Mouse (Mus musculus) urinary bladder, postnatal 25 days (tissue): ENCODE results near the gene 2200002D01Rik.
A peak's percentile ranks its signal among the peaks of the same experiment; 100 is the strongest.

Source experiments
- DNase-seq: peaks from one replicate; pipeline ENCODE4 v3.0.0; 2022; ENCODE audit warnings: low spot score

Gene 2200002D01Rik

GRCm38 (mm10) chr7:29279261-29279660, 31.0 kb upstream of the 2200002D01Rik start:
- no peak for DNase-seq

GRCm38 (mm10) chr7:29277510-29277909, 29.2 kb upstream of the 2200002D01Rik start:
- no peak for DNase-seq

- no peak for DNase-seq
These were observed 28.4 kb upstream of the 2200002D01Rik start for GRCm38 (mm10) chr7:29276715-29277114.

- DNase-seq, result no peak
These were observed 23.6 kb upstream of the 2200002D01Rik start for GRCm38 (mm10) chr7:29271687-29272465.

DNA sequence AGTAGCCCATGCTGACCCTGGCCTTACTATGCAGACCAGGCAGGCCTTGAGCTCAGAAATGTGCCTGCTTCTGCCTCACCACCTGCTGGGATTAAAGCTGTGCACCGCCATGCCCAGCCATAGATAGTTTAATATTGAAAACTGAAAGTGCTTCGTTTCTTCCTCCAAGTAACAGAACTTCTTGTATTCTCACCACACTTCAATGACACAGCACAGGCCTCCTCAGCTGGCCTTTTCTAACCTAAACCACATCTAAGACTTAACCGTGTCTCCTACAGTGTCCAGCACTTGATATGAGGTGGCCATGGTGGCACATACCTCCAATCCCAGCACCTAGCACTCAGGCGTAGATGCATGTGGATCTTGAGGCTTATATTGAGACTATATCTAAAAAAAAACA, 22.2 kb upstream of the 2200002D01Rik start:
- no peak for DNase-seq

- DNase-seq, result no peak
These were observed 18.7 kb upstream of the 2200002D01Rik start for GRCm38 (mm10) chr7:29266931-29267330.

GRCm38 (mm10) chr7:29265636-29266035, 17.4 kb upstream of the 2200002D01Rik start:
- no peak for DNase-seq

DNA sequence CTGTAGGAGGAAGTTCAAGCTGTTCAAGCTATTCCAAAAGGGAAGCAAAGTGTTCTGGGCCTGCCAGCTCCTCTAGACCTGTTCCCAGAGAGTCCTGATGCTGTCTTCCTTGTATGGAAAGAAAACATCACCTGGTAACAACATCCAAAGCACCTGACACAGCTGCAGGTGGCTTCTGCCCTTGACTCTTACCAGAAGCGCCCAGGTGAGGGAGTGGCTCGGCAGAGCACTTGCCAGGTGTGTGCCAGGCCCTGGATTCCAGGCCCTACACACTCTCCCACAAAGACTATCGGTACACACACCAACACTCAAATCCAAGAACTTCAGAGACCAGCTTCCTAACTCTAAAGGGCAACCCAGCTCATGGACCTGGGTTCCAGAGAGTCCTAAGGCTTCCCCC, 15.6 kb upstream of the 2200002D01Rik start:
- no peak for DNase-seq

DNA sequence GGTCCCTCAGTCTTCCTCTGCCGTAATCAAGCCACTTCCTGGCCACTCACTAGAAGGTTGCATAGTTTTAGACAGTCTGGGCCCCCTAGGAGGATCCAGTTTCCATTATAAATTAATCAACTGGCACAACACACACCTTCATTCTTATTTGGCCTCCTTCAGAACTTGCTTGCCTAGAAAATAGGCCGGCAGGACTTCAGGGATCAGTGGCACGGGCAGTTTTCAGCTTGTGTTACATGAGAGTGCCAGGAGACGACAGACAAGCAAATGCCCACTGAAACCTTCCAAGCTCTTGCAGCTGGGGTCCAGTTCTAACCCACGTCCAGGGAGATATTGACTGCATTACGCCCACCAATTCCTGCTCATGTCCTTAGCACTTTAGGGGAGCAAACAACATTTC, 13.9 kb upstream of the 2200002D01Rik start:
- DNase-seq, result no peak

GRCm38 (mm10) chr7:29259781-29260730, 11.8 kb upstream of the 2200002D01Rik start:
- no peak for DNase-seq

GRCm38 (mm10) chr7:29257368-29257767, 9.1 kb upstream of the 2200002D01Rik start:
- peak; percentile 54 for DNase-seq

DNA sequence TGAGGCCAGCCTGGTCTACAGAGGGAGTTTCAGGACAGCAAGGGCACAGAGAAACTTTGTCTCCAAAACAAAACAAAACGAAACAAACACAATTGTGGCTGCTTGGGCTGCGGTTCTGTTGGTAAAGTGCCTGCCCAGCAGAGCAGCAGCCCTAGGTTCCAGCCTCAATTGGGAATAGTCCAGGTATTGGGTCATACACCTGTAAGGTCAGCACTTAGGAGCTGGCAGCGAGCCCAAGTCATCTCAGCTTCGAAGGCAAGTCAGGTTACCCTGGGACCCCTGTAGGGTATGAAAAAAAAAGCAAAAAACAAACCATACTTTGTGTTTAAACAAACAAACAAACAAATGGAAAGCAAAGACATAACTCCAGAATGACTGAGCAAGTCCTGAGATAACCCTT, 7.6 kb upstream of the 2200002D01Rik start:
- no peak for DNase-seq

- no peak for DNase-seq
These were observed 5.6 kb upstream of the 2200002D01Rik start for GRCm38 (mm10) chr7:29253842-29254241.

- no peak for DNase-seq
These were observed 2.9 kb upstream of the 2200002D01Rik start for GRCm38 (mm10) chr7:29251166-29251565.

- no peak for DNase-seq
These were observed 560 bp downstream of the 2200002D01Rik start for GRCm38 (mm10) chr7:29247706-29248105.

GRCm38 (mm10) chr7:29247314-29247700, 959 bp downstream of the 2200002D01Rik start:
- DNase-seq, result peak; percentile 93

GRCm38 (mm10) chr7:29246619-29247313, 1.5 kb downstream of the 2200002D01Rik start:
- no peak for DNase-seq

DNA sequence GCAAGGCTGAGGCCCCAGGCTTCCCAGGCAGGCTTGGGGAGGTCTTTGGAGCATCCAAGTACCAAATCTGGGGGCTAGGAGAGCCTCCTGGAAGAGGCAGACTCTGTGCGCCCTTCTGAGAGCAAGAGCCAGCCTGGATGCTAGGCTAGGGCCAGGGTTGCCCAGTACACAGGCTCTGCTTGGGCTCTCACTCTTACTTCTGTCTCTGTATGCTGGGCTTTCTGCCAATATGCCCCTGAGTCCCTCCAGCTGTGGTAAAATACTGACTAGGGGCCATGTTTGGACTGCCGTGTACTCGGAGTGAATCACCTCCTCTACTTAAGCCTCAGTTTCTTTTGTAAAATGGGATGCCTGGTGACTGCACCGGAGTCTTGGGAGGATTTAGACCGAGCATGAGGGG, 2.3 kb downstream of the 2200002D01Rik start:
- DNase-seq, result no peak

DNA sequence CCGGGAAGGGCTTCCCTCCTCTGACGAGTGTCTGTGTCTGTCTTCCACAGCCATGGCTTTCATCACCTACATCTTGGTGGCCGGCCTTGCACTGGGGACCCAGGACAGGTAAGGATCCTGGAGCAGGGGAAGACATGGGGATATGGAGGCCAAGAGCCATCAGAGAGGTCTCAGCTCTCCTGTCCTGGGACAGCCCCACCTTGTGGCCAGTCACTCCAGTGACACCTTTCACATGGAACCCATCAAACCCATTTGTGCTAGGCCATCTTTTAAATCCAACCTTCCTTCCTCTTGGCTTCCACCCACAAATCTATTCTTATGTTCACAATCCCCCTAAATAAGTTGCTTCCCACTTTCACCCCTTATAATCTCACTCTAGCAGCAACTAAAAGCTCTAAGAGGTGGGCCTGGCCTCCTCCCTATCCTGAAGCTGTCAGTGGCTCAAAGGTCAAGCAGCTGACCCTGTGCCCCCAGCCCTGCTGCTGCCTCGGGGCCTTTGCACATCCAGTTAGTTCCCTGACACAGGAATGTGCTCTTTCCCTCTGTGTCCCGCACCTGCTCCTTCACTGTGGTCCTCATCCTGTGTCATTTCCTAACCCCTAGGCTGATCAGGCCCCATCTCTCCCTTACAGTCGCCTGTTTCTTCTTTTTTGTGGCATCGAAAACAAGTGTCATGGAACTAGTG, 3.4 kb downstream of the 2200002D01Rik start:
- DNase-seq, result no peak

GRCm38 (mm10) chr7:29238019-29238967, 10.0 kb downstream of the 2200002D01Rik start, which contains the start of gene Yif1b:
Gene Yif1b (plus strand): TSS chr7:29238329.
- DNase-seq, result peak; percentile 93
